Mouse (Mus musculus): Measurements from ENCODE around the gene Chchd6. TPM values are rescaled to one million over a fixed set of nuclear protein-coding genes. Genes with fewer than 3 reads are reported as not detected.

Gene Chchd6
- polyA plus RNA-seq, 2 experiments from 2014 or later: 2.3 to 3.3 TPM

- no peak for ATAC-seq
These were observed 10.6 kb downstream of the Chchd6 start for GRCm38 (mm10) chr6:89584634-89585409.

- ATAC-seq: no peak
These were observed 12.3 kb downstream of the Chchd6 start for GRCm38 (mm10) chr6:89583170-89583569.

- ATAC-seq: no peak
These were observed 20.8 kb downstream of the Chchd6 start for GRCm38 (mm10) chr6:89574641-89575040.

GRCm38 (mm10) chr6:89573768-89574167 is 21.7 kb downstream of the Chchd6 start:
- ATAC-seq: no peak

- ATAC-seq: no peak
These were observed 22.4 kb downstream of the Chchd6 start for GRCm38 (mm10) chr6:89572921-89573636.

- ATAC-seq: no peak
These were observed 26.1 kb downstream of the Chchd6 start for GRCm38 (mm10) chr6:89569370-89569769.

- ATAC-seq: no peak
These were observed 28.7 kb downstream of the Chchd6 start for GRCm38 (mm10) chr6:89566740-89567139.

GRCm38 (mm10) chr6:89563381-89563780 is 32.1 kb downstream of the Chchd6 start:
- ATAC-seq: no peak

- no peak for ATAC-seq
These were observed 34.6 kb downstream of the Chchd6 start for GRCm38 (mm10) chr6:89560826-89561225.

GRCm38 (mm10) chr6:89557654-89558053 is 37.8 kb downstream of the Chchd6 start:
- ATAC-seq: no peak

GRCm38 (mm10) chr6:89556566-89556965 is 38.9 kb downstream of the Chchd6 start:
- no peak for ATAC-seq

GRCm38 (mm10) chr6:89555971-89556370 is 39.5 kb downstream of the Chchd6 start:
- no peak for ATAC-seq

- no peak for ATAC-seq
These were observed 41.4 kb downstream of the Chchd6 start for GRCm38 (mm10) chr6:89554029-89554428.

GRCm38 (mm10) chr6:89553012-89553704 is 42.3 kb downstream of the Chchd6 start:
- no peak for ATAC-seq

GRCm38 (mm10) chr6:89552321-89553011 is 43.0 kb downstream of the Chchd6 start:
- no peak for ATAC-seq

- ATAC-seq: no peak
These were observed 46.3 kb downstream of the Chchd6 start for GRCm38 (mm10) chr6:89549157-89549556.

- ATAC-seq: no peak
These were observed 47.5 kb downstream of the Chchd6 start for GRCm38 (mm10) chr6:89547951-89548350.

GRCm38 (mm10) chr6:89538102-89538751 is 57.2 kb downstream of the Chchd6 start:
- no peak for ATAC-seq

GRCm38 (mm10) chr6:89535626-89536225 is 59.7 kb downstream of the Chchd6 start:
- ATAC-seq: no peak

- ATAC-seq: no peak
These were observed 70.7 kb downstream of the Chchd6 start for GRCm38 (mm10) chr6:89524766-89525165.

- ATAC-seq: no peak
These were observed 85.3 kb downstream of the Chchd6 start for GRCm38 (mm10) chr6:89510154-89510553.

GRCm38 (mm10) chr6:89508725-89509124 is 86.7 kb downstream of the Chchd6 start:
- no peak for ATAC-seq
